Mouse (Mus musculus) MEL (cell line): ENCODE measurements around the gene Rab11fip5. TPM values are rescaled to one million over a fixed set of nuclear protein-coding genes. Genes with fewer than 3 reads are reported as not detected.
A peak's percentile ranks its signal among the peaks of the same experiment; 100 is the strongest.

Experiments used
- DNase-seq: peaks from one replicate; pipeline ENCODE4 v3.0.0; 2011; ENCODE audit warnings: low read depth, low spot score
- H3K27ac ChIP-seq: 2 replicates; pipeline ENCODE4 v1.5.1; 2012; ENCODE audit warnings: low read depth, mild to moderate bottlenecking, control low read depth, low read length, moderate library complexity; ENCODE audit not compliant: control insufficient read depth
- H3K27me3 ChIP-seq, 2 experiments: fragments of 150-350 bp in 1 of 2; sonication (generic) in 1 of 2; 2 replicates each; pipeline ENCODE4 v1.6.1; 2012; ENCODE audit warnings: low read length in 2 of 2, mild to moderate bottlenecking in 2 of 2, improper control_type of control experiment in 1 of 2, moderate library complexity in 1 of 2; ENCODE audit not compliant: insufficient read depth in 2 of 2, control insufficient read depth in 1 of 2
- H3K36me3 ChIP-seq, 2 experiments: 2 replicates each; pipeline ENCODE4 v1.6.1; 2012 to 2014; ENCODE audit warnings: low read length in 2 of 2, improper control_type of control experiment in 1 of 2, inconsistent platforms in 1 of 2, mild to moderate bottlenecking in 1 of 2; ENCODE audit not compliant: insufficient read depth in 2 of 2, control insufficient read depth in 1 of 2
- H3K4me1 ChIP-seq, 2 experiments: fragments of 150-350 bp in 1 of 2; sonication (generic) in 1 of 2; 2 replicates each; pipeline ENCODE4 v1.6.1; 2012; ENCODE audit warnings: low read length in 2 of 2, improper control_type of control experiment in 1 of 2, mild to moderate bottlenecking in 1 of 2; ENCODE audit not compliant: insufficient read depth in 2 of 2, control insufficient read depth in 1 of 2
- H3K4me3 ChIP-seq, 2 experiments: fragments of 150-350 bp in 1 of 2; sonication (generic) in 1 of 2; 2 replicates each; pipeline ENCODE4 v1.5.1; 2012; ENCODE audit warnings: low read depth in 2 of 2, low read length in 2 of 2, mild to moderate bottlenecking in 2 of 2, moderate library complexity in 2 of 2, control low read depth in 1 of 2, improper control_type of control experiment in 1 of 2; ENCODE audit not compliant: control insufficient read depth in 1 of 2, insufficient read depth in 1 of 2
- H3K79me2 ChIP-seq: 2 replicates; pipeline ENCODE4 v1.6.1; 2012; ENCODE audit warnings: mild to moderate bottlenecking, low read length, moderate library complexity; ENCODE audit not compliant: control insufficient read depth, poor library complexity, insufficient read depth
- H3K9ac ChIP-seq: 2 replicates; pipeline ENCODE4 v1.6.1; 2012; ENCODE audit warnings: low read depth, mild to moderate bottlenecking, control low read depth, low read length, moderate library complexity; ENCODE audit not compliant: control insufficient read depth, poor library complexity, severe bottlenecking
- H3K9me3 ChIP-seq: fragments of 150-350 bp; sonication (generic); replicated peaks from 2 replicates; pipeline ENCODE4 v1.6.1; 2012; ENCODE audit warnings: mild to moderate bottlenecking, low read length, improper control_type of control experiment, moderate library complexity; ENCODE audit not compliant: insufficient read depth
- BHLHE40 ChIP-seq: IDR thresholded peaks from 2 replicates; pipeline ENCODE4 v1.6.1; 2012; ENCODE audit warnings: low read depth, mild to moderate bottlenecking, inconsistent platforms, low read length, improper control_type of control experiment, borderline replicate concordance
- CHD1 ChIP-seq: IDR thresholded peaks from 2 replicates; pipeline ENCODE4 v1.6.1; 2012; ENCODE audit warnings: low read depth, mild to moderate bottlenecking, inconsistent platforms, low read length, improper control_type of control experiment
- CHD2 ChIP-seq: IDR thresholded peaks from 2 replicates; pipeline ENCODE4 v1.6.1; 2011; ENCODE audit warnings: low read length, improper control_type of control experiment
- CTCF ChIP-seq, 3 experiments: IDR thresholded peaks in 2 of 3; conservative IDR thresholded peaks in 1 of 3; 2 replicates each; pipeline ENCODE4 v1.5.1; 2011 to 2012; ENCODE audit warnings: low read length in 3 of 3, low read depth in 2 of 3, mild to moderate bottlenecking in 2 of 3, improper control_type of control experiment in 1 of 3, inconsistent platforms in 1 of 3, mixed read lengths in 1 of 3, moderate library complexity in 1 of 3; ENCODE audit not compliant: control insufficient read depth in 1 of 3, insufficient read depth in 1 of 3, poor library complexity in 1 of 3, severe bottlenecking in 1 of 3
- ELF1 ChIP-seq: IDR thresholded peaks from 2 replicates; pipeline ENCODE4 v1.6.1; 2014; ENCODE audit warnings: low read depth, mild to moderate bottlenecking, inconsistent platforms, low read length, improper control_type of control experiment, moderate library complexity
- EP300 ChIP-seq, 2 experiments: IDR thresholded peaks; 2 replicates each; pipeline ENCODE4 v1.6.1; 2011; ENCODE audit warnings: improper control_type of control experiment in 2 of 2, low read length in 2 of 2, low read depth in 1 of 2, mild to moderate bottlenecking in 1 of 2
- ETS1 ChIP-seq: IDR thresholded peaks from 2 replicates; pipeline ENCODE4 v1.6.1; 2012; ENCODE audit warnings: low read depth, mild to moderate bottlenecking, inconsistent platforms, low read length, improper control_type of control experiment, moderate library complexity
- GABPA ChIP-seq: IDR thresholded peaks from 2 replicates; pipeline ENCODE4 v1.6.1; 2012; ENCODE audit warnings: low read depth, mild to moderate bottlenecking, inconsistent platforms, low read length, improper control_type of control experiment, moderate library complexity
- MEF2A ChIP-seq: IDR thresholded peaks from 2 replicates; pipeline ENCODE4 v1.6.1; 2014; ENCODE audit warnings: low read depth, mild to moderate bottlenecking, inconsistent platforms, low read length, improper control_type of control experiment; ENCODE audit not compliant: poor library complexity, insufficient replicate concordance, severe bottlenecking; ENCODE audit errors: extremely low read depth
- MYB ChIP-seq: IDR thresholded peaks from 2 replicates; pipeline ENCODE4 v1.6.1; 2011; ENCODE audit warnings: mild to moderate bottlenecking, low read depth, low read length, improper control_type of control experiment
- MYC ChIP-seq: IDR thresholded peaks from 2 replicates; pipeline ENCODE4 v1.6.1; 2011; ENCODE audit warnings: low read depth, mild to moderate bottlenecking, low read length, improper control_type of control experiment, moderate library complexity
- NELFE ChIP-seq: IDR thresholded peaks from 2 replicates; pipeline ENCODE4 v1.6.1; 2011; ENCODE audit warnings: low read depth, low read length, improper control_type of control experiment
- TBP ChIP-seq: IDR thresholded peaks from 2 replicates; pipeline ENCODE4 v1.8.0; 2011; ENCODE audit warnings: low read depth, low read length, improper control_type of control experiment
- UBTF ChIP-seq: IDR thresholded peaks from 2 replicates; pipeline ENCODE4 v1.6.1; 2012; ENCODE audit warnings: low read depth, mild to moderate bottlenecking, inconsistent platforms, low read length, improper control_type of control experiment, moderate library complexity, borderline replicate concordance; ENCODE audit not compliant: insufficient read depth
- USF1 ChIP-seq: IDR thresholded peaks from 2 replicates; pipeline ENCODE4 v1.6.1; 2014; ENCODE audit warnings: low read depth, mild to moderate bottlenecking, inconsistent platforms, low read length, improper control_type of control experiment, moderate library complexity
- ZC3H11A ChIP-seq: IDR thresholded peaks from 2 replicates; pipeline ENCODE4 v1.6.1; 2012; ENCODE audit warnings: low read depth, mild to moderate bottlenecking, inconsistent platforms, low read length, improper control_type of control experiment
- ZNF384 ChIP-seq: IDR thresholded peaks from 2 replicates; pipeline ENCODE4 v1.6.1; 2012; ENCODE audit warnings: low read depth, mild to moderate bottlenecking, inconsistent platforms, low read length, improper control_type of control experiment
- polyA plus RNA-seq, 2 experiments: library from polyadenylated mRNA; stranded (reverse) in 1 of 2; unstranded in 1 of 2; fragments of >175 nt in 1 of 2; fragments of >200 nt in 1 of 2; gene quantifications; 2 replicates each; pipeline versions ENCODE4 v1.2.1 to v1.2.4; 2012; ENCODE audit warnings: low replicate concordance in 2 of 2, low read depth in 1 of 2; ENCODE audit not compliant: insufficient read length in 2 of 2, insufficient read depth in 1 of 2, missing spikeins in 1 of 2
- total RNA-seq: library from RNA; depleted of rRNA; stranded (reverse); fragments of 300-350 nt; gene quantifications from 2 replicates; pipeline ENCODE4 v1.2.3, GENCODE M21; 2012

The Rab11fip5 gene
- total and polyA plus RNA-seq, 3 experiments: 3.3 to 8.5 TPM; not detected in 1

- TF ChIP-seq ELF1 (no peak), BHLHE40 (0 out of 2 replicates have a peak, but pooled peaks have one; percentile 38)
Observed at GRCm38 (mm10) chr6:85388608-85389007, 14.2 kb upstream of the Rab11fip5 start (continued).

GRCm38 (mm10) chr6:85382791-85383190 lies 8.4 kb upstream of the Rab11fip5 start:
- no peaks in the 10 kb centered on the region; the same call in 1 of the 2 replicates for H3K79me2 ChIP-seq
- TF ChIP-seq ZNF384 (no peak), GABPA (no peak), ZC3H11A (no peak), CHD1 (no peak), CTCF (IDR thresholded peaks at IDR 0.05 in 2 of 3, conservative IDR thresholded peaks at IDR 0.05 in 1 of 3; ENCODE audit: control insufficient read depth in 1 of 3, insufficient read depth in 1 of 3, low read depth in 2 of 3, low read length in 3 of 3, poor library complexity in 1 of 3, severe bottlenecking in 1 of 3) (no peak), EP300 (IDR thresholded peaks at IDR 0.05; ENCODE audit: low read depth in 1 of 2, low read length in 2 of 2) (no peak)
- H3K36me3 ChIP-seq: peaks cover 0 to 17% of the 10 kb centered on the region in 2 experiments; a peak in 2 of 4 replicates
- H3K27ac ChIP-seq: no peak overlapping the region
- no peaks in the 10 kb centered on the region for H3K27me3 ChIP-seq
- H3K4me1 ChIP-seq: peaks cover 9 to 27% of the 10 kb centered on the region in 2 experiments
- no peaks in the 10 kb centered on the region for H3K9me3 ChIP-seq
- no peak overlapping the region for H3K9ac ChIP-seq
- H3K4me3 ChIP-seq: no peak overlapping the region
- DNase-seq: no peak

GRCm38 (mm10) chr6:85381648-85382020 lies 7.2 kb upstream of the Rab11fip5 start:
- peak; percentile 27 for DNase-seq
- Histone ChIP-seq H3K27ac (peak overlapping the region; percentile 95), H3K4me1 (peaks cover 11 to 35% of the 10 kb centered on the region in 2 experiments), H3K36me3 (peaks cover 0 to 25% of the 10 kb centered on the region in 2 experiments; a peak in 2 of 4 replicates), H3K9ac (peak overlapping the region; percentile 36; the same call in 1 of the 2 replicates), H3K4me3 (peak overlapping the region; percentile 70 to 87; a peak in 3 of 4 replicates), H3K27me3 (no peaks in the 10 kb centered on the region), H3K9me3 (no peaks in the 10 kb centered on the region), H3K79me2 (no peaks in the 10 kb centered on the region; the same call in 1 of the 2 replicates)
- TF ChIP-seq USF1 (no peak), MEF2A (no peak), UBTF (no peak), NELFE (no peak), CHD2 (no peak), ZNF384 (no peak), GABPA (no peak), MYB (no peak), MYC (no peak), CHD1 (no peak), TBP (no peak), ETS1 (no peak)
